ENCODE assay signal across 9 mouse cellular contexts in genomic region chr9:69907123-69907945, GRCm38 (mm10).
DNase-seq lines count a peak whose midpoint lies in the region; ATAC-seq and TF ChIP-seq lines count a peak whose summit lies in the region.
"Had no signal": no experiment of that assay in that cellular context is flagged by ENCODE, and none has a peak within 500 bp of the region (broad histone marks: within the 10 kb centered on the region; RNA-seq: fewer than 3 reads in every experiment).

No protein-coding gene starts in this region.

- ATAC-seq in kidney, postnatal 0 days (replicated peaks; ENCODE audit: low FRiP score, low read depth), result no peak
- ATAC-seq in hindbrain, embryonic 15.5 days (ENCODE audit: low FRiP score, low read depth), result no peak
- 0 out of 2 replicates have a peak, but pooled peaks have one; percentile 37 for ATAC-seq in neural tube, embryonic 12.5 days (ENCODE audit: low FRiP score, low read depth)

- no peak for TF ChIP-seq POLR2A in kidney, adult 2 months (IDR thresholded peaks at IDR 0.05; ENCODE audit: low read depth, low read length)

- no peak overlapping the region for H3K27ac ChIP-seq in kidney, postnatal 0 days
- no peak overlapping the region for H3K27ac ChIP-seq in kidney, adult 2 months (ENCODE audit: insufficient read depth, low read depth, low read length)
- H3K27ac ChIP-seq in hindbrain, embryonic 15.5 days (replicated peaks), result no peak overlapping the region
- H3K27ac ChIP-seq in neural tube, embryonic 12.5 days, result no peak overlapping the region

- H3K4me3 ChIP-seq in kidney, postnatal 0 days (replicated peaks; ENCODE audit: low read depth, low read length), result no peak overlapping the region
- H3K4me3 ChIP-seq in kidney, adult 2 months (ENCODE audit: insufficient read depth, low read depth, low read length), result no peak overlapping the region
- H3K4me3 ChIP-seq in hindbrain, embryonic 15.5 days, result no peak overlapping the region
- H3K4me3 ChIP-seq in neural tube, embryonic 12.5 days, result 0 out of 2 replicates have a peak overlapping the region, but pooled peaks have one; percentile 7

- no peaks in the 10 kb centered on the region for H3K9me3 ChIP-seq in kidney, postnatal 0 days (replicated peaks; ENCODE audit: low read length)
- no peaks in the 10 kb centered on the region for H3K9me3 ChIP-seq in hindbrain, embryonic 15.5 days
- no peaks in the 10 kb centered on the region for H3K9me3 ChIP-seq in neural tube, embryonic 12.5 days

- 4% methylated on average over 21 of the region's 21 CpGs for WGBS in kidney, postnatal 0 days
- 10% methylated on average over 21 of the region's 21 CpGs for WGBS in kidney, adult 2 months
- 35% methylated on average over 21 of the region's 21 CpGs for WGBS in hindbrain, embryonic 15.5 days
- WGBS in neural tube, embryonic 12.5 days, result 5% methylated on average over 21 of the region's 21 CpGs

- no peak overlapping the region for H3K4me2 ChIP-seq in kidney, postnatal 0 days (ENCODE audit: low read length)
- H3K4me2 ChIP-seq in hindbrain, embryonic 15.5 days, result peak overlapping the region; percentile 25
- peak overlapping the region; percentile 49 for H3K4me2 ChIP-seq in neural tube, embryonic 12.5 days (replicated peaks)

- H3K9ac ChIP-seq in kidney, postnatal 0 days (ENCODE audit: low read depth, low read length), result no peak overlapping the region
- no peak overlapping the region for H3K9ac ChIP-seq in hindbrain, embryonic 15.5 days
- H3K9ac ChIP-seq in neural tube, embryonic 12.5 days, result no peak overlapping the region

- 0 out of 2 replicates have a peak, but pooled peaks cover 5% of the 10 kb centered on the region for H3K27me3 ChIP-seq in kidney, postnatal 0 days (ENCODE audit: insufficient read depth, low read length)
- H3K27me3 ChIP-seq in kidney, adult 2 months (replicated peaks; ENCODE audit: control insufficient read depth, insufficient read depth, low read length), result no peaks in the 10 kb centered on the region; the same call in 1 of the 2 replicates
- H3K27me3 ChIP-seq in hindbrain, embryonic 15.5 days, result no peaks in the 10 kb centered on the region
- H3K27me3 ChIP-seq in neural tube, embryonic 12.5 days (replicated peaks), result 0 out of 2 replicates have a peak, but pooled peaks cover 3% of the 10 kb centered on the region

- peak; percentile 9 for DNase-seq in adrenal gland, postnatal 10 days
- no peak for DNase-seq in adrenal gland, adult 8-10 months
- DNase-seq in kidney, postnatal 0 days (ENCODE audit: low spot score), result peak; percentile 58
- no peak for DNase-seq in kidney, adult 2 months
- DNase-seq in lung, postnatal 10 days, result no peak
- DNase-seq in right cerebral cortex, postnatal 14 days, result no peak
- DNase-seq: layer of hippocampus, postnatal 36 days had no signal

- TF ChIP-seq CTCF in kidney, postnatal 0 days (IDR thresholded peaks at IDR 0.05; ENCODE audit: low read depth), result no peak
- no peak for TF ChIP-seq CTCF in kidney, adult 2 months (conservative IDR thresholded peaks at IDR 0.05; ENCODE audit: insufficient read depth, insufficient read length, low read depth, low read length)

- H3K36me3 ChIP-seq in kidney, postnatal 0 days (ENCODE audit: insufficient read depth, low read length), result no peaks in the 10 kb centered on the region
- no peaks in the 10 kb centered on the region for H3K36me3 ChIP-seq in kidney, adult 2 months (ENCODE audit: control insufficient read depth, insufficient read depth, low read length)
- no peaks in the 10 kb centered on the region for H3K36me3 ChIP-seq in hindbrain, embryonic 15.5 days
- no peaks in the 10 kb centered on the region for H3K36me3 ChIP-seq in neural tube, embryonic 12.5 days

- no peaks in the 10 kb centered on the region for H3K4me1 ChIP-seq in kidney, postnatal 0 days (replicated peaks; ENCODE audit: insufficient read depth, low read length)
- H3K4me1 ChIP-seq in kidney, adult 2 months (ENCODE audit: control insufficient read depth, insufficient read depth, low read length), result no peaks in the 10 kb centered on the region
- peaks cover 4% of the 10 kb centered on the region; the same call in 1 of the 2 replicates for H3K4me1 ChIP-seq in hindbrain, embryonic 15.5 days (replicated peaks)
- H3K4me1 ChIP-seq in neural tube, embryonic 12.5 days, result peaks cover 11% of the 10 kb centered on the region

Comparison
In these comparisons a context has a peak if more than half of its experiments do, and no peak if none do; other contexts are left out.
1. DNase-seq: peak in adrenal gland, postnatal 10 days (single experiment) and kidney, postnatal 0 days (single experiment); none in adrenal gland, adult 8-10 months (single experiment), kidney, adult 2 months (single experiment), lung, postnatal 10 days (single experiment) and right cerebral cortex, postnatal 14 days (single experiment).